Mouse (Mus musculus) C2C12 (cell line): ENCODE results near the gene Wdr34. TPM values are rescaled to one million over a fixed set of nuclear protein-coding genes. Genes with fewer than 3 reads are reported as not detected.

Source experiments
- H3K27me3 ChIP-seq: one replicate; pipeline ENCODE4 v1.6.1; 2011; ENCODE audit not compliant: control insufficient read depth, insufficient read depth, insufficient read length
- H3K36me3 ChIP-seq: one replicate; pipeline ENCODE4 v1.6.1; 2011; ENCODE audit not compliant: control insufficient read depth, insufficient read depth
- H3K4me3 ChIP-seq: one replicate; pipeline ENCODE4 v1.5.1; 2011; ENCODE audit warnings: mild to moderate bottlenecking, control low read depth; ENCODE audit not compliant: poor library complexity, insufficient read depth, severe bottlenecking
- H3K79me2 ChIP-seq: one replicate; pipeline ENCODE4 v1.6.1; 2011; ENCODE audit not compliant: control insufficient read depth, insufficient read depth
- H3K79me3 ChIP-seq: one replicate; pipeline ENCODE4 v1.6.1; 2011; ENCODE audit warnings: low read depth, control low read depth
- H3ac ChIP-seq: one replicate; pipeline ENCODE3; 2011; ENCODE audit warnings: low read depth; ENCODE audit not compliant: control insufficient read depth, insufficient read length
- CEBPB ChIP-seq: IDR thresholded peaks from one replicate; pipeline ENCODE4 v1.6.1; 2011; ENCODE audit warnings: low read depth, mild to moderate bottlenecking, control low read depth, moderate library complexity
- CTCF ChIP-seq: IDR thresholded peaks from one replicate; pipeline ENCODE4 v1.5.1; 2011; ENCODE audit not compliant: control insufficient read depth, insufficient read depth, insufficient read length
- FOSL1 ChIP-seq: IDR thresholded peaks from one replicate; pipeline ENCODE4 v1.8.0; 2011; ENCODE audit warnings: mild to moderate bottlenecking, low read length; ENCODE audit not compliant: poor library complexity, insufficient read depth, severe bottlenecking
- MAX ChIP-seq: IDR thresholded peaks from one replicate; pipeline ENCODE4 v1.6.1; 2011; ENCODE audit warnings: mild to moderate bottlenecking, control low read depth
- MYOD1 ChIP-seq: IDR thresholded peaks from one replicate; pipeline ENCODE4 v1.6.1; 2011; ENCODE audit warnings: low read depth; ENCODE audit not compliant: control insufficient read depth, insufficient read length
- MYOG ChIP-seq: IDR thresholded peaks from one replicate; pipeline ENCODE4 v1.6.1; 2011; ENCODE audit not compliant: control insufficient read depth, insufficient read length; ENCODE audit errors: extremely low read depth
- USF1 ChIP-seq: IDR thresholded peaks from one replicate; pipeline ENCODE4 v1.6.1; 2011; ENCODE audit warnings: low read depth, mild to moderate bottlenecking, control low read depth, moderate library complexity
- polyA plus RNA-seq: library from polyadenylated mRNA; unstranded; fragments of >200 nt; fragmentation: generic; extraction: Trizol; gene quantifications from one replicate; pipeline ENCODE4 v1.2.1, GENCODE M21; 2012; ENCODE audit warnings: missing spikeins

The Wdr34 gene
- polyA plus RNA-seq, 1 experiment, result 16.4 TPM

DNA sequence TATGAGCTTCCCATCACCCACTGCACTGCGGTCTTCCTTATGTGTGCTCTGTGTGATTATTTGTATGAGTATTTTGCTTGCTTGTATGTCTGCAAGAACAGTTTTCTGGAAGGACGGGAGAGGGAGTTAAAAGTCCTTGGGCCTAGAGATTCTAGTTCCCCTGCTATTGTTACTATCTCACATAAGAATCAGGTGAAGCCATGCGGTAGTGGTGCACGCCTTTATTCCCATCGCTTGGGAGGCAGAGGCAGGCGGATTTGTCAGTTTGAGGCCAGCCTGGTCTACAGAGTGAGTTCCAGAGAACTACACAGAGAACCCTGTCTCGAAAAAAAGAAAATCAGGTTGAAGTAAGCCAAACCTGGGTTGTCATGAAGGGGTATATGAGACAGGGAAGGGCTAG is 24.2 kb upstream of the Wdr34 start:
- H3K79me2 ChIP-seq, result peaks cover 36% of the 10 kb centered on the region
- H3K79me3 ChIP-seq, result peaks cover 26% of the 10 kb centered on the region
- no peaks in the 10 kb centered on the region for H3K27me3 ChIP-seq
- no peak overlapping the region for H3K4me3 ChIP-seq
- H3K36me3 ChIP-seq, result peaks cover 61% of the 10 kb centered on the region
- H3ac ChIP-seq, result no peak overlapping the region
- TF ChIP-seq MAX (no peak), CTCF (no peak), CEBPB (no peak), MYOG (no peak), MYOD1 (no peak), FOSL1 (no peak), USF1 (no peak)

- Histone ChIP-seq H3K36me3 (peaks cover 48% of the 10 kb centered on the region), H3K4me3 (peak overlapping the region; percentile 97), H3K79me3 (peaks cover 63% of the 10 kb centered on the region), H3K79me2 (peaks cover 79% of the 10 kb centered on the region), H3K27me3 (no peaks in the 10 kb centered on the region), H3ac (peak overlapping the region; percentile 77)
- TF ChIP-seq MYOD1 (no peak), MAX (peak; percentile 83)
These were observed 19.3 kb upstream of the Wdr34 start for GRCm38 (mm10) chr2:30067962-30068361.

DNA sequence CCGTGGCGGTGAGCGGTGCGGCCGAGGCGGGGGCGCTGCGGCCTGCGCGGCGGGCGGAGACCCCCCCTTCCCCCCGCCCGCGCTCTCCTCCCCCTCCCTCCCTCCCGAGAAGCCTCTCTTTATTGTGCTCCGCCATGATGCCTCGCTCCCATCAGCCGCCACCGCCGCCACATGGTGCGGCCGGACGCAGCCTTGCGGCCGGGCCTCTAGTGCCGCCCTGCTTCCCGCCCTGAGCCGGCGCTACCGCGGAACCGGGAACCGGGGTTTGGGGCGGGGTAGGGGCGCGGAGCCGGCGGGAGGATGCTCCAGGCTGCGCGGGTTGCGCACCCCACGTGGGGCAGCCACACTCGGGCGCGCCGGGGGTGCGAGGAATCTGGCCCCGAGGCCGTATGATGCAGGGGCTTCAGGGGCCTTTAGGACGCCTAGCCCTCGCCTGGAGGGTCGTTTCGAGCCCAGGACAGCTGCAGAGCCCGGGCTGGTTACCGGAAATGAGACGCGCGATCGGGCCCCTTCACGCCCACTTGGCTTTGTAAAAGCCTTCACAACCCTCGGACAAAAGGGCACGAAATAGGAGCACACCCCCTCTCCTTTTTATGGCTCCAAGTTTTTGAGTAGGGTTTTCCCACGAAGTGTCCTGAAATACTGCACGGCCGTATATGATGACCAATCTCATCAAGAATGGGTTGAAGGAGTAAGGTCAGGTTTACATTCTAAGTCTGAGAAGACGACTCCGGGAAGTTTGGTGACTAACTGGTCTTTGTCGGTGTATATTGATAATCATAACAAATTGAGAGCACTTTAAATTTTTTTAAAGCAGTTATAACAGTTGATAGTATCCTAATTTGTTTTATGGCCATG is 18.6 kb upstream of the Wdr34 start:
- Histone ChIP-seq H3K4me3 (peak overlapping the region; percentile 97), H3ac (peak overlapping the region; percentile 91), H3K79me2 (peaks cover 85% of the 10 kb centered on the region), H3K27me3 (no peaks in the 10 kb centered on the region), H3K36me3 (peaks cover 41% of the 10 kb centered on the region), H3K79me3 (peaks cover 69% of the 10 kb centered on the region)
- no peak for TF ChIP-seq FOSL1
- peak; percentile 61 for TF ChIP-seq MAX
- no peak for TF ChIP-seq MYOG
- TF ChIP-seq CEBPB, result no peak
- TF ChIP-seq USF1, result no peak
- no peak for TF ChIP-seq MYOD1

DNA sequence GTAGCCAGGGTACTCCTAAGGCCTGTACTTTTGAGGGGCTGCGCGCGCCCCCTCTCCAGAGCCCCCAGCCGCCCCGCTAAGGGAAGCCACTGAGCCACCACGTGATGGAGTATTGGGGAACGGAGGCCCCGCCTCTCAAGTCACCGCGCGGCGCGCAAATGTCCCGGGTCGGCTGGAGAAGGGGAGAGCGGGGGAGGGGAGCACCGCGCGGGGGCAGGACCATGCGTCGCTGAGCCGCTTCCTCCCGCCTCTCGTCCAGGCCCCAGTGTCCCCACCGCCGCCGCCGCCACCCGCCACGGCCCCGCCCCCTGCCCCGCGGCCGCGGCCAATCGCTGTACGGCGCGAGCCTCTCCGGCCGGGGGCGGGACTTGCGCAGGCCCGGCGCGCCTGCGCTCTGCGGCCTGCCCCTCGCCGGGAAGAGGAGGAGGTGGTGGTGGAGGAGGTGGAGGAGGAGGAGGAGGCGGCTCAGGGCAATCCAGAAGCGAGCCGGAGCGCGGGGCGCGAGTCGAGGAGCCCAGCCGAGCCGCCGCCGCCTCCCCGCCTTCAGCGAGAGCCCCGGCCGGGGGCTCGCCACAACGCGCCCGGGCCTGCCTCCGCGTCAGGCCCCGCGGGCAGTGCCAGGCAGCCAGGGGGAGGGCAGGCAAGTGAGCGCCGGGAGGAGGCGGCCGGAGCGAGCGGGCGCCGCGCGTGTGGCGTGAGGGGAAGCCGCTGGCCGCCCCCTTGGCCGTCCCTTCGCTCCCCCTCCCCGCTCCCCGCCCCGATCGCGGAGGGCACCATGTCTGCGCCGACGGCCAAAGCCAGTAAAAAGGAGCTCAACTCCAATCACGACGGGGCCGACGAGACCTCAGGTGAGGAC is 17.6 kb upstream of the Wdr34 start:
- H3ac ChIP-seq, result peak overlapping the region; percentile 91
- no peaks in the 10 kb centered on the region for H3K27me3 ChIP-seq
- TF ChIP-seq USF1, result peak; percentile 88
- TF ChIP-seq MAX, result peak; percentile 82
- TF ChIP-seq FOSL1, result no peak
- peaks cover 34% of the 10 kb centered on the region for H3K36me3 ChIP-seq
- H3K79me3 ChIP-seq, result peaks cover 71% of the 10 kb centered on the region
- H3K79me2 ChIP-seq, result peaks cover 89% of the 10 kb centered on the region
- H3K4me3 ChIP-seq, result peak overlapping the region; percentile 97

- TF ChIP-seq FOSL1, result no peak
- TF ChIP-seq MYOG, result no peak
- no peak for TF ChIP-seq MAX
- TF ChIP-seq CTCF, result no peak
- no peak for TF ChIP-seq MYOD1
- no peak for TF ChIP-seq USF1
- no peak for TF ChIP-seq CEBPB
- H3K27me3 ChIP-seq, result no peaks in the 10 kb centered on the region
- H3K36me3 ChIP-seq, result peaks cover 19% of the 10 kb centered on the region
These were observed 15.6 kb upstream of the Wdr34 start for GRCm38 (mm10) chr2:30064298-30064697.

GRCm38 (mm10) chr2:30063791-30064190 is 15.1 kb upstream of the Wdr34 start:
- Histone ChIP-seq H3ac (peak overlapping the region; percentile 97), H3K36me3 (peaks cover 14% of the 10 kb centered on the region), H3K79me3 (peaks cover 53% of the 10 kb centered on the region), H3K27me3 (no peaks in the 10 kb centered on the region), H3K79me2 (peaks cover 69% of the 10 kb centered on the region), H3K4me3 (peak overlapping the region; percentile 90)
- TF ChIP-seq MYOG (no peak), CEBPB (no peak), MAX (no peak), CTCF (no peak), MYOD1 (no peak)

More at GRCm38 (mm10) chr2:30064298-30064697, 15.6 kb upstream of the Wdr34 start:
- Histone ChIP-seq H3K79me2 (peaks cover 74% of the 10 kb centered on the region), H3ac (no peak overlapping the region), H3K79me3 (peaks cover 58% of the 10 kb centered on the region), H3K4me3 (peak overlapping the region; percentile 90)
